Mouse (Mus musculus) MN1 (cell line): Measurements from ENCODE around the gene Slc12a9.

ENCODE experiments used
- DNase-seq: peaks from one replicate; pipeline ENCODE4 v3.0.0-alpha.2; 2016; ENCODE audit warnings: low spot score

The Slc12a9 gene

DNA sequence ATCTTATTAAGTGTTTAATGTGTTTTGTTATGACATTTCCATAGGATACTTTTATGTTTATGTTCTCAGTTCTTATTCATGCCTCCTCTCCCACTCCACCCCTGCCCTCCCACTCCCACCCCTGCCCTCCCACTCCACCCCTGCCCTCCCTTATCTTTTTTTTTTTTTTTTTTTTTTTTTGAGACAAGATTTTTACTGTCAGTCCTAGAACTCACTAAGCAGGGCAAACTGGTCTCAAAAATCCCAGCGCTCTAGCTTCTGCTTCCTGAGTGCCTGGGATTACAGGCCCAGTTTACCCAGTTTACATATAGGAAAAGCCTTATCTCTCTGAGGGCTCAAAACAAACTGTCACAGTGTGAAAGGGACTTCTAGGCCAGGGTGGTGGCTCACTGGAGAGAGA, 13.0 kb upstream of the Slc12a9 start:
- DNase-seq: no peak

DNA sequence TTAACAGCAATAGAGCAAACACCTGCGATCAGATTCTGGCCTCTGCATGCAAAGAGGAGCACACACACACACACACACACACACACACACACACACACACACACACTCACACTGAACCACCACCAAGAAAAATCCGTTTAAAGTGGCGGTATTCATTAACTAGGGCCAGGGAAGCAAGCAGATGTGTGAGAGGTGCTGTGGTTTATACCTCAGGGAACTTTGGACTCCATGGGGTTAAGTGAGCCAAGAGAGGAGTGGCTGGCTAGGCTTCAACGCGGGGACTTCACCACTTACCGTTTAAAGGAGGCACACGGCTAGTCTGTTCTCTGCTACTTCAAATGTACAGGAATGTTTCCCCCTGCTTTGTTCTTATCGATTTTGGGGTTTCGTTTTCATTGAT, 12.4 kb upstream of the Slc12a9 start:
- DNase-seq: no peak

DNA sequence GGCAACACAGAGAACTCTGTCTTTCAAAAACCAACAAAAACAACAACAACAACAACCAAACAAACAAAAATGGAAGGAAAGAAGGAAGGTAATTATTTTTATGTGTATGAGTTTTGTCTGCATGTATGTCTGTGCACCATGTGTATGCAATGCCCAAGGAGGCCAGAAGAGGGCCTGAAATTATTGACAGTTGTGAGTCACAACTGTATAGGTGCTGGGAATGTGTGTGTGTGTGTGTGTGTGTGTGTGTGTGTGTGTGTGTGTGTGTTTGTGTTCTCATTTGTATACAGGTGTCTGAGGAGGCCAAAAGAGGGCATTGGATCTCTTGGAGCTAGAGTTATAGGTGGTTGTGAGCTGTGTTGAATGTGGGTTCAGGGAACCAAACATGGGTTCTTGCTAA, 10.5 kb upstream of the Slc12a9 start:
- no peak for DNase-seq

DNA sequence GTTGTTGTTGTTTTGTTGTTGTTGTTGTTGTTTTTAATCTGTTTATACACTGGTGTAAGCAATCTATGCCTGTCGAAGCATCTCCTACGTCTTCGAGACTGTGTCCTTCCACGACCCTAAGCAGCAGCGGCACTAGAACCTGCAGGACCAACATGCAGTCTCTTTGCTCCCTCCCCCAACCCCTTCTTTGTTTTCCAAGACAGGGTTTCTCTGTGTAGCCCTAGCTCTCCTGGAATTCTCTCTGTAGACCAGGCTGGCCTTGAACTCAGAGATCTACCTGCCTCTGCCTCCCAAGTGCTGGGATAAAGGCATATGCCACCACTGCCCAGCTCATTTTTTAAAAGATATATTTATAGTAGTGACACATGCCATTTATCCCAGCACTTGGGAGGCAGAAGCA, 10.0 kb upstream of the Slc12a9 start:
- no peak for DNase-seq

DNA sequence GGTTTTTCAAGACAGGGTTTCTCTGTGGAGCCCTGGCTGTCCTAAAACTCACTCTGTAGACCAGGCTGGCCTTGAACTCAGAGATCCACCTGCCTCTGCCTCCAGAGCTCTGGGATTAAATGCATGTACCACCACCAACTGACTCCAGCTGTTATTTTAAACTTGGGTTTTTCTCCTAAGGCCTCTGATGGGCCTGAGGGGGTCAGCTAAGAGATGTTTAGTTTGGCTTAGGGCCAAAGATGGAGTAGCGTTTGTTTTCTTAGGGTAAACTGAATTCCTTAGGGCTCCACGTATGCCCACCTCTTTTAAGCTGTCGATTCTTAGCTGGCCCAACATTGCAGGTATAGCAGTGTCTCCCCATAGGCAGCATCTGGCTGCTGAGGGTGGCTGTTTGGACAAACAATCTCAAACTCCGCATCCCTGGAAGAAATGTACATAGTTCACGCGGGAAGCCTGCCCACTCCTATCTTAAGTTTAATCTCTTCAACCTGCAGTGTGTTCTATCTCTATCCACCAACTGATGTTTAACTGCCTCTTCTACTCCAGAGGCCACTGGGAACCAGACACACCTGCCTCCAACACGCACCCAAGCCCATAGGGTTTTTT, 9.1 kb upstream of the Slc12a9 start:
- no peak for DNase-seq

DNA sequence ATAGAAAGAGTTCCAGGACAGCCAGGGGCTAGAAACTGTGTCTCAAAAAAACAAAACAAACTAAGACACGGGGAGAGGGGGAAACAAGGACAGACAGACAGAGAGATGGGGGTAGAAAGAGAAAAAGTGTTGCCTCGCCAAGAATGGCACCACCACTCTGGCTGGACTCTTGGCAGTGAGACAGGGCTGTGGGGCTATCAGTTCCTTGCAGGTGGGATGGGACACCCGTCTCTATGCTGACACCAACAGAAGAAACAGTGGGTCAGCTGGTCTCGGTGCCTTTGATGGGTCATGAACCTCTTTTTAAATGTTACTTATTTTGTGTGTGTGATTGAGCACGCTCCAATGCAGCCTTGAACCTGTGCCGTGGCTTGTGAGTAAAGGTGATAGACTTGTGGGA, 6.8 kb upstream of the Slc12a9 start:
- no peak for DNase-seq

DNA sequence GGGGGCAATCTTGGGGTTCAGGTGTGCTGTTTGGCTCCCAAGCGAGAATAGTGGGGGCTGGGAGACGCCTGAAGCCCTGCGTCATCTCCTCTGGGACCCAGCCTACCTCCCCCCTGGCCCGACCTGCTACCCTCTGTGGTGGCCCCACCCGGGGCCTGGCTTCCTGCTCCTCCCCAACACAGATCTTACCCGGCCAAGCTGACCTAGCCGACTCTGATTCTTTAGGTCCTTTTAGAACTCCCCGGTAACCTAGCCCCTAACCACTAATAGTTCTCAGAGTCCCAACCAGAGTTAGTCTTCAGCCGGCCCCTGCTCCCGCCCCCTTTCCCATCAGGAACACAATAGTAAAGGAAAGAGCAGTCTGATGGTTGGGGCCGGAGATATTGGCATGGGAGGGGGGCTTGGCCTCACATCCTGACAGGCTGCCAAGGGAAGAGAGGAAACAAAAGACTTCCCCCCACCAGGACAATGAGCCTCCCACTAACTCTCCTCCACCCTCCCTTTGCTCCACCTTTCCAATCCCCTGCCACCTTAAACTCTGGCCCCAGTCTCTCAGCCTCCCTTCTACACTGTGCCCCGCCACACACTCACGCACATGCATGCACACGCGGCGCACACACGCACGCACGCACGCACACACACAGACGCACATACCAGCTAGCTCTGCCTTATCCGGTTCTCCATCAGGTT, 6.0 kb upstream of the Slc12a9 start:
- DNase-seq: no peak

DNA sequence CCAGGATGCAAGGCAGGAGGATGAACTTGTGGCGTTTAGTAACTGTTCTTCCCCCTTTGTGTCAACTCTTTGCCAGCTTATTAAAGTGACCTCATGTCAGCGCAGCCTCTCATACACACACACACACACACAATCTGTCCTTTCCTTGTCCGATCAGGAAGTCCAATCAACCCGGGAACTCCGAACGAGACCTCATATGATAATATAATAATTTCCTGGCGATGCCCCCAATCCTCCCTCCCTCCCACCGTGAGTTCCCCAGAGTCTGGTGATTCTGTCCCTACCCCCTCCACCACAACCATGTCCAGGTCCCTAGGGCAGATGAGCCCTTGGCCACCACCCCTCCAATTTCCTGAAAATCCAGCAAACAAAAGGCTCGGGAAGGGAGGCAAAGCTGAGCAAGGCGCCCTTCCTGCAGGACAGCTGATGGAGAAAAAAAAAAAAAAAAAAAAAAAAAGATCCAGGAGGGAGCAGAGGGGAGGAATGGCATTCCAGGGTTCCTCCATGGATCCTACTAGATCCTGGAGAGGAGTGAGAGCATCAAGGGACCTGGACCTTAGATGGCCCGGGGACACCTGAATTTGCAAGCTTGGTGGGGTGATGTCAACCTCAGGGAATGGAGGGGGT, 5.4 kb upstream of the Slc12a9 start:
- DNase-seq: peak; percentile 84

DNA sequence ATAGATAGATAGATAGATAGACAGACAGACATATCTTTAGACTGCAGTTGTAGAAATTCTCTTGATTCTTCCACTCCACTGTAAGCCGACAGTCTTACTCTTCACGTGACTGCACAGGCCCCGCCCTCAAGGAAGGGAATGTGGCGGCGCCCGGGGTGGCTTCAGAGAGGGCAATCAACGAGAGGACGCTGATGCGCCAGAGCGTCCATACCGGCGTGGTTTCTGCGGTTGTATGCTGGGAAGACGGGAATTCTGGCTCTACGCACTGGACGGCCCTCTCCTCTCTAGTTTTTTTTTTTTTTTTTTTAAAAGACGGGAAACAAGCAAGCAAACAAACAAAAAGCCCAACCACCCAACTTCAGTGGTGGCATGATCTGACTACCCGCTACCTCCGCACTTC, 4.9 kb upstream of the Slc12a9 start:
- peak; percentile 96 for DNase-seq

DNA sequence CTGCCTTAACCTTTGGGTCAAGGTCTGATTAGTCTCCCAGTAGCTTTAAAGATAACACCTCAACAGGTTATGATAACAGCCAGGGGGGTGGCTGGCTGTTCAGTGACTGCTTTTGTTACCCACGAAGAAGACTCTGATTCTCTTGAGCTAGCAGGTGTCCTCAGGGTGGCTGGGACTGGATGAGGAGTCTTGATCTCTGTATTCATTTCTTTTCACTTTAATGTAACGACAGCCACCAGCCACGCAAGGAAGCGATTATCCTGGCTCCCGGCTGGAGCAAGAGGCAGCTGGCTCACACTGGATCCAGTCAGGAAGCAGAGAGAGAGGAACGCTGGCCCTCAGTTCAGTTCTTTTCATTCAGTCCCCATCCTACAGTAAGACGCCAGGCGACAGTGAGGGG, 3.8 kb upstream of the Slc12a9 start:
- DNase-seq: no peak

DNA sequence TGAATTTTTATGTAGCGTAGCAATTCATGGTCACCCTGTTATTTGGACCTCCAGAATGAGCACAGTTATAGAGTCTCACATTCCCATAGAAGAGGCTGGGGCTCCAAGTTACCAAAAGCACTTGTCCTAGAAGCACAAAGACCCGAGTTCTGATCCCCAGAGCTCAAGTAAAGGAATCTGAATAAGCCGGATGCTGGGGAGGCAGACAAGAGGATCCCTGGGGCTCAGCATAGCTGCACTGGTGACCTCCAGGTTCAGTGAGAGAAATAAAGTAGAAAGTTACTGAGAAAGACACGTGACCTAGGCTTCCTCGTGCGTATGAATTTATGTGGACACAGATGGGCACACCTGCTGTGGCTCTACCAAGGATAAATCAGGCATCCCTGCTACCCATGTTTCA, 1.7 kb upstream of the Slc12a9 start:
- no peak for DNase-seq

DNA sequence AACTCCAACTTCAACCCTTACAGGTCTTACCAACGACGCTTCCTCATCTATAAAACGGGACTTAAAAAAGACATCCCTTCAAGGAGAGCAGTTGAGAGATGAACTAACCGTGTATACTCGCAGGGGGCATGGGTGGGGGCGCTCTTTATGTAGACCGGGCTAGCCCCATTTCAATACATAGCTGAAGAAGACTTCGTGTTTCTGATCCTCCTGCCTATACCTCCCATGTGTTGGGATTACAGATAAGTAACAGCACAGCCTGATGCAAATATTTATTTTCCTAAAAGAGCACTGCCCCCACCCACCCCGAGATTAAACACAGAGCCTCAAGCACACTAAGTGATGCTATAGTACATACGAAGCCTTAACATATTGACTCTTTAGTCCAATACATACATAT, 920 bp upstream of the Slc12a9 start:
- DNase-seq: no peak

DNA sequence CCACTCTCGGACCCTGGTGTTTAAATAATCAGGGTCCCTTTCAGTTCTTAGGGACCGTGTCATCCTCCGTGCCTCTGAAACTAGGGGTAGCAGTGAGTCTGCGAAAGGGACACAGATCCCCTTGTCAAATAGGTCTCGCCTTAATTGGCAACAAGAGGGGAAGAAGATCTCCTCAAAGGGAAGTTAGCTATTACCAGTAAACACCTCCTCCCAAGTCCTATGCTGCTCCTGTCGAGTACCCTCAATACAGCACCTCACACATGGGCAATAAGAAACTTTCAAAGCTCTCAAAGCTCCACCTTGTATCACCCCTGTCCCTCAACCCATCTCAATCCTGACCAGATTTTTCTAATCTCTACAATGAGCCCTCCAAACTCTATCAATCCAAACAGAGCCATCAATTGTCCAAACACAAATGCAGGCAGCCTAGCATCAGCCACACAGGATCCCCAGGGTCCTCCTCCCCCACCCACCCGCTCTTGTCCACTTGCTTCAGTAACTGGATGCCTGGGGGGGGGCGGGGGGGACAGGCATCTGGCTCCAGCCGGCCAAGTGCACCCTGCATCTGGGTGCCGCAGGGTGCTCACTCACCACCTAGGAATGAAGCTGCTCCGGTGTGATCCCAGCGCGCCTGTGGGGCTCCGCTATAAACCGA, 413 bp downstream of the Slc12a9 start:
- DNase-seq: no peak

DNA sequence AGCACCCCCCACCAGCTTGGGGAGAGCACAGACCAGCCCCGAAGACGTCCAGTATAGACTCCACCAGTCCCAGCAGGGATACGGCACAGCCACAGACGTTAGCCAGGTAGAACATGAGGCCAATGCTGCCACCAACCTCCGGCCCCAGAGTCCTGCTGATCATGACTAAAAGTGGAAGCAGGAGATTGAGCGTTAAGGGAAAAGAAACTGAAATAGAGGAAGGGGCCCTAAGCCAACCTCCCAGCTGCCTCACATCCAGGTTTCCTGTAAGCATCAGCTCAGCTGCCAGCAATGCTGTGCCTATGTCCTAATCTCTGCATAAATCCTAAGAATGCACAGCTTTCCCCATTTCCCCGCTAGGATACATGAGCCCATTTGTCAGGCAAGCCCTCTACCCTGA, 2.5 kb downstream of the Slc12a9 start:
- DNase-seq: no peak

DNA sequence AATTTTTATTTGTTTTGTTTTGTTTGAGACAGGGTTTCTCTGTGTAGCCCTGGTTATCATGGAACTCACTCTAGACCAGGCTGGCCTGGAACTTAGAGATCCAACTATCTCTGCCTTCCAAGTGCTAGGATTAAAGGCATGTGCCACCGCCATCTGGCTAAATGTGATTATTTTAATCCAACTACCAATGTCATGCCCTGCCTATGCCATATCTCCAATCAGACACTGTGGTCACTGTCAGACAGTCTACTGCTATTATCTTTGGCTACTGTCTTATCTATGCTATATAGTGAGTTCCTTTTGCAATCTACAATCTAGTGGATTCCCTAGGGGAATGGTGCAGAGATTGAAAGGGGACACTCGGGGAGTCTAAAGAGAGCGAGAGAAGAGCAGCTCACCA, 12.4 kb downstream of the Slc12a9 start:
- DNase-seq: no peak

DNA sequence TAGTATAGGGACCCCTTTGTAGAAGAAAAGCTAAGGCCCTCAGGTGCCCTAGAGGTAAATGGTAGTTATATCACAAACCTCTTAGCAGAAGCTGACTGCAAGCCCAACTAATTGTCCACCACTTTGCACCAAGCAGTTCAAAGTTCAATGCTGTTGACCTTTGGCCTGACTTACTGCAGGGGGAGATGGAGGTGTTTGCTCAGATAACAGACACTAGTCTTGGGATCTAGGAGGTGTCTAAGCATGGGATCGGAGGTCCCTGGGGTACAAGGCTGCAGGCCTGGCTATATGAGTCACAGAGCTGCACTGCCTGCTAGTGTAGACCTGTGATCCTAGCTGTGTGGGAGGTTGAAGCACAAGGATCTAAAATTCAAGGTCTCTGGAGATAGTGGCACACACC, 14.8 kb downstream of the Slc12a9 start:
- no peak for DNase-seq

DNA sequence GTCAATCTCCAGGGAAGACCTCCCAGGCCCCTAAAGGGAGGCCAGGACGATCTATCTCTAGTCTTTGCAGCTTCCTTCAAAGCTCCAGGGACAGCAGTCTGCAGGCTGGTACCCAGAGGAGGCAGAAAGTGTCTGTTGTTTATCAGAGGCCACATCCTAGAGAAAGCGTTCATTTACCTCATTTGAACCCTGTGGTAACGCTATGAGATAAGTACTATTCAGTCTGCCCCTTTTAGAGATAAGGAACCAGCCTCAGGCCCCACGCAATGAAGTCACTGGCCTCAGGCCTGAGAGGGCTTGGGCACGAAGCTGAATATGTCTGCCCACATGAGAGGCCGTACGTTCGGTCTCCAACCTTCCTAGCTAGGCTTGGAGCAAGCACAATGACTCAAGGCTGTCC, 16.0 kb downstream of the Slc12a9 start:
- DNase-seq: no peak

DNA sequence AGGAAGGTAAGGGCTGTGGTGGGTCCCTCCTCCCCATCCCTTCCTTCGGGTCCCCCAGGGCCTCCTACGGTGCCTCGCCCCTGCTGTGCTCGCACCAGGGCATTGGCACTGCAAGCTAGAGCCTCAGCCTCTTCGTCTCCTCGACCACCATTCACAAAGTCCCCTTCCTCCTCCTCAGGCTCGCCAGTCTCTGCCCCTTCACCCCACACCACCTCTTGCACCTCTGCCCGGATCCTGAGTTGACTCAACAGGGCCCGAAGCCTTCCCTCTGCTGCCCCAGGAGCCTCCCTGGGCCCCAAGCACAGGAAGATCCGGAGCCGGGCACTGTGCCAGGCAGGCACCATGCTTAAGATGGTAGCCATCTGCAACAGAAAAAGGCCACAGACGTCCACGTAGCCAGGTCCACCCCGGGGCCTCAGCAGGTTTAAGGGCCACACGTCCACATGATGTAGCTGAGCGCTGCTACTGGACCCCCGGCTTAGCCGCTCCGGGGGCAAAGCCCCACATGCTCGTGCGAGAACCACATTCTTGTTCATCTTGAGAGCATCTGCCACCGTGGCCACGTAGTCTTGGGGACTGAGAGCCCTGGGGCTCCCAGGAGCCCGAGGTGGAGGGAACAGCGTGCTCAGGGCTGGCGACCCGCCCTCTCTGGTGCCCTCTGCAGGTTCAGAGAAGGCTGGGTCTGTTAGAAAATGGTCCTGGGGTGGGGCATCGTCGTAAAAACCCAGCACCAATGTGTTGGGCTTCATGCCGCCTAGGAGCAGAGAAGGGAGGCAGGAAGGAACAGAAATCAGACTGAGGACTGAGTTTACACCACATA, 18.1 kb downstream of the Slc12a9 start:
- no peak for DNase-seq

DNA sequence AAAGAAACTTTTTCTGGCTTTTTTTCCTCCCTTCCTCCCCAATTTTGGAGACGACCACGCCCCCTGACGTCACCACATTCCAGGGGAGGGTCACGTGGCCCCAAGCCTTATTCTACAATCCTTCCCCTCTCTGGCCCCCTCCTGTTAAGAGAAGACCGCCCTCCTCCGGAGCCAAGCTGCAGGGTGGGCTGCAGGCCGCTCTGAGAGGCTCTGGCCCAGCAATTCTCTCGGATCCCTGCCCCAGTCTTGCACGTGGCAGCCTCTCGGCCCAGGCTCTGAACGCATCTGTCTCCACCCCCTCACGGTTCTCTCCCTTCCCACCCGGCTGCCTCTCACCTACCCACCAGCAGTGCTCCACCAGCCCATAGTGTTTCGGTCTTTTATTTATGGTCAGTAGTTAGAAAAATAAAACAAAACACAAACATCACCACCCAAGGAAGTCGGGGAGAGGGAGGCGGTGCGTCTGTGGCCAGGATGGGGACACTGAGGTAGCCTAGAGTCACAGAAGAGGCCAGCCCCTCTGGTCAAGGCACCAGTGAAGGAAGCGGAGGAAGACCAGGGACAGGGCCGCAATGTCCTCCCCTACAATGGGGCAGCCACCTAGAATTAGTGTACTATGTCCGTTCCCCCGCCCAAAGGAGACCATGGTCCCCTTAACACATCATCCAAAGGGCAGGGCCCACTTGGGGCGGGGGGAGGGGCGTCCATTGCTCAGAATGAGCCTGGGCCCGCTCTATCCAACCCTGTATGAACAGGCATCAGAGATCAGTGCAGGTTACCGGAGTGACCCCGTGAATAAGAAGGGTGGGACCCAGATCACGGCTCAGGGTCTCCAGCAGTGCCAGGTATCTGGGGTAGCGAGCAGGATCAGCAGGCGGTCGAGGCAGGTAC, 19.0 kb downstream of the Slc12a9 start, which contains the start of gene Trip6:
Gene Trip6, minus strand, starts transcription at position 212 of the 891 bp plus-strand sequence.
- DNase-seq: no peak

DNA sequence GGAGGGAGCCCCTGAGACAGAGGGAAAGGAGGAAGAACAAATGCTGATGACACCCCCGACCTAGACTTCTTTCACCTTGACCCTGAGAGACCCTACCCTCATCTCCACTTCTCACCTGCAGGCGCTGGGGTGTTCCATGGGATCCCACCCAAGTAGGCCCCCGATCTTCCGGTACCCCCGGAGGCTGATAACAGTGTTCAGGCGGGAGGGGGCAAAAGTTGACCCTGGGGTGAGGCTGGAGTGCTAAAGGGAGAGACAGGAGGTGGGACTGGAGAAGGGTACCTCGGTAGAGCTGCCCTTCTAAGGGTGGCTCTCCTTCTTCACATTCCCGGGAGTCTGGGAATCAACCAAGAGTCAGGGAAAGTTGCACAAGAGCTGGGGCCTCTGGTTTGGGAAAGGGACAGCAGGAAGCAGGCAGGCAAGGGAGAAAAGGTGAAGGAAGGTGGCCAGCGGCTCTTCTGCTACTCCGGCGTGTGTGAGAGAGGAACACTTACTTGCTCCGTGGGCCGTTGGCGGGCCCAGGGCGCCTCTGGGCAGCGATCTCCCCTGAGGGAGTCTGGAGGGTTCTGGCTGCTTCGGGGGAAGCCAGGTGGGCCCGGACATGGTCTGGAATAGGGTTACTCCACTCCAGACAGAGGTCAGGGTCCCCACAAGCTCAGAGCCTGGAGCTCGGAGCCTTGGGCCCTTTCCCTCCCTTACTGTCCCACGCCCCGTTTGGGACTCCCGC, 19.8 kb downstream of the Slc12a9 start:
- no peak for DNase-seq

DNA sequence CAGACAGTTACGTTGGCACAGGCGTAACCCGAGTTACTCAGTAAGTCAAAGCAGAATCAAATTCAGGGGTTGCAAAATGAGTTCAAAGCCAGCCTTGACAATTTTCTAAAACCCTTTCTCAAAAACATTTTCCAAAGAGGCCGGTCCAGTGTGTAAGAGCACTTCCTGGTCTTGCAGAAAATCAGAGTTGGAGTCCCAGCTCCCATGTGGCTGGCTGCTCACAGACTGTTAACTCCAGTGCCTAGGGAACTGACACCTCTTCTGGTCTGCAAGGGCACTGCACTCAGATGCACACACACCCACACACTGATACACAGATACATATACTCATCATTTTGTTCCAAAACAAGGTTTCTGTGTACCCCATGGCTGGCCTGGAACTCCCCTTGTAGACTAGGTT, 25.0 kb downstream of the Slc12a9 start:
- DNase-seq: no peak
